Mouse (Mus musculus) liver, embryonic 13.5 days (tissue): Measurements from ENCODE around the gene Vegfa. TPM values are rescaled to one million over a fixed set of nuclear protein-coding genes. Genes with fewer than 3 reads are reported as not detected.
A peak's percentile ranks its signal among the peaks of the same experiment; 100 is the strongest.

Experiments used
- ATAC-seq: fragments of 200-750 bp; cut with Nextera tagmentation; 2 replicates; pipeline ENCODE4 v1.8.0; 2017; ENCODE audit warnings: low read depth, mild to moderate bottlenecking, moderate number of reproducible peaks, moderate library complexity
- DNase-seq: peaks from one replicate; pipeline ENCODE4 v3.0.0; 2022
- H3K27ac ChIP-seq: fragments of 300-500 bp; sonication (generic); 2 replicates; pipeline ENCODE4 v1.5.1; 2015; ENCODE audit warnings: moderate library complexity, mild to moderate bottlenecking, inconsistent platforms
- H3K27me3 ChIP-seq: fragments of 300-500 bp; sonication (generic); 2 replicates; pipeline ENCODE4 v1.6.1; 2015; ENCODE audit warnings: mild to moderate bottlenecking, inconsistent platforms
- H3K36me3 ChIP-seq: fragments of 300-500 bp; sonication (generic); 2 replicates; pipeline ENCODE4 v1.6.1; 2015; ENCODE audit warnings: mild to moderate bottlenecking, inconsistent platforms
- H3K4me1 ChIP-seq: fragments of 300-500 bp; sonication (generic); replicated peaks from 2 replicates; pipeline ENCODE4 v1.6.1; 2015; ENCODE audit warnings: inconsistent platforms
- H3K4me2 ChIP-seq: fragments of 300-500 bp; sonication (generic); 2 replicates; pipeline ENCODE4 v1.6.1; 2015; ENCODE audit warnings: inconsistent platforms, mild to moderate bottlenecking, moderate library complexity
- H3K4me3 ChIP-seq: fragments of 300-500 bp; sonication (generic); replicated peaks from 2 replicates; pipeline ENCODE4 v1.5.1; 2015; ENCODE audit warnings: mild to moderate bottlenecking, inconsistent platforms
- H3K9ac ChIP-seq: fragments of 300-500 bp; sonication (generic); 2 replicates; pipeline ENCODE4 v1.6.1; 2015; ENCODE audit warnings: mild to moderate bottlenecking, inconsistent platforms
- H3K9me3 ChIP-seq: fragments of 300-500 bp; sonication (generic); replicated peaks from 2 replicates; pipeline ENCODE4 v1.6.1; 2016; ENCODE audit warnings: inconsistent platforms
- WGBS: fragments of 180-500 bp; shearing (Covaris S2); methylation state at CpG from one replicate; pipeline ENCODE4 v1.1.7; 2015; ENCODE audit not compliant: insufficient replicate concordance; 5-methylcytosine and 5-hydroxymethylcytosine counted together
- polyA plus RNA-seq: library from polyadenylated mRNA; unstranded; fragments of >200 nt; fragmentation: Nextera tagmentation; extraction: Ambion mirVana; gene quantifications from 2 replicates; pipeline ENCODE4 v1.2.1, GENCODE M21; 2015

The Vegfa gene
- polyA plus RNA-seq, 1 experiment from 2014 or later: 1.2 TPM

DNA sequence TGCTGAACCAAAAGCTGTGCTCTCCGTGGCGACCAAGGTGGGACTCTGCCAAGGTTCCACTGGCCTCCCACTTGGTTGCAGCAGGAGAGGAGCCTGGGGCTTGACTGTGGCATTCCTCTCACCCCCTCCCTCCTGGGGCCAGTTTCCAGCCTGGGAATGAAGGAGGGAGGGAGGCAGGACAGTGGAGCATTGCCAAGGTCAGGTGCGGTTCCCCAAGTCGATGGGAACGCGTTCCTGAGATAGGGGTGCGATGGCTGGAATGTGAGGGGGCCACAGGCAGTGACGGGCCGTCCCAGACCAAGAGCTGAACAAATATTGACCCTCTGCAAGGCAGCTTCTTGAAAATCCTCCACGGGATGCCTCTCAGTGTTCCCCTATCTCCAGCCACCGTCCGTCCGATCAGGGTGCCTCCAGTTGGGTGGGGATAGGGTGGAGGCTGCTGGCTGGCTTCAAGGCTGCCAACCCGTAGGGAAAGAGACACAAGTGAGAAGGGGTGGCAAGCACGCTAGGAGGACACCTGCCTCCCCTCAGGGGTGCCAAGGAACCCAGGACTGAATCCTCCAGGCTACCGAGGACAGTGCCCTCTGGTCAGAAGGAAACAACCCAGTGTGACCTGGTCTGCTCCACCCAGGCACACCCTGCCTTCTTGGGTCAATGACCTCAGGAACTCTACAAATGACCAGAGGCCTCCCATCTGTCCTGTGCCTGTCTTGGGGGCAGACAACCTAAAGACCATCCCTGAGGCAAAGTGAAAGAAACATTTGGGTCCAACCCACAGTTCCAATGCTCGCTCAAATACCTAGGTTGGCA is 61.2 kb downstream of the Vegfa start:
- H3K4me1 ChIP-seq: peaks cover 50% of the 10 kb centered on the region
- peak overlapping the region; percentile 33; the same call in 1 of the 2 replicates for H3K9ac ChIP-seq
- no peaks in the 10 kb centered on the region for H3K9me3 ChIP-seq
- no peaks in the 10 kb centered on the region for H3K36me3 ChIP-seq
- ATAC-seq (peak; percentile 65), DNase-seq (peak; percentile 14)
- H3K27ac ChIP-seq: peak overlapping the region; percentile 48
- no peak overlapping the region for H3K4me3 ChIP-seq
- peak overlapping the region; percentile 43 for H3K4me2 ChIP-seq
- 56% methylated on average over 17 of the region's 17 CpGs for WGBS
- no peaks in the 10 kb centered on the region for H3K27me3 ChIP-seq

GRCm38 (mm10) chr17:45969596-45969995 is 62.6 kb downstream of the Vegfa start:
- no peak for DNase-seq

DNA sequence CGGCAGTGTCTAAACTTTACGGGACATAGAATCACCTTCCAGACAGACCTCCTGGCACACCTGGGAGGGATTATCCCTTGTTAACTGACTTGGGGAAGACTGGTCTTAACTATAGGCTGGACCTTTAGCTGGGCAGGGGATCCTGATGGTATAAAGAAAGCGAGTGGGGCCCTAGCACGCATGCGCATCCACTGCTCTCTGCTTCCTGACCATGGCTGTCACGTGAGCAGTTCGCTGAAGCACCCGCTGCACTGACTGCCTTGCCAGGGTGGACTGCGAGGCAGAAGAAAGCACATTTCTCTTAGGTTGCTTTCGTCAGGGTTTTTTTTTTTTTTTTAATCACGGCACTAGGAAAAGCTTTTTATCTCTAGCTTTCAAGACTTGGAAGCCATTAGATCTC is 63.8 kb downstream of the Vegfa start:
- Histone ChIP-seq H3K36me3 (no peaks in the 10 kb centered on the region), H3K4me1 (peaks cover 42% of the 10 kb centered on the region), H3K9me3 (no peaks in the 10 kb centered on the region), H3K27ac (no peak overlapping the region), H3K27me3 (no peaks in the 10 kb centered on the region), H3K4me3 (no peak overlapping the region), H3K4me2 (no peak overlapping the region), H3K9ac (no peak overlapping the region)
- no peak for DNase-seq
- 75% methylated on average over 11 of the region's 11 CpGs for WGBS
- ATAC-seq: no peak

More at GRCm38 (mm10) chr17:45969596-45969995, 62.6 kb downstream of the Vegfa start:
- Histone ChIP-seq H3K4me1 (peaks cover 52% of the 10 kb centered on the region), H3K4me3 (no peak overlapping the region), H3K27ac (no peak overlapping the region), H3K9ac (no peak overlapping the region), H3K9me3 (no peaks in the 10 kb centered on the region), H3K27me3 (no peaks in the 10 kb centered on the region), H3K36me3 (no peaks in the 10 kb centered on the region), H3K4me2 (no peak overlapping the region)
- WGBS: 66% methylated on average over 8 of the region's 8 CpGs
- ATAC-seq: no peak

Other genes starting within 250 kb of the Vegfa start
- 92.4 and 99.6 TPM in 2 replicates for gene Mrps18a, start 78.6 kb upstream of the Vegfa start, polyA plus RNA-seq
- gene Rsph9, start 111.8 kb upstream of the Vegfa start, polyA plus RNA-seq: 0.72 and 0.96 TPM in 2 replicates
- gene Mad2l1bp, start 121.2 kb upstream of the Vegfa start, polyA plus RNA-seq: 44.4 and 46.9 TPM in 2 replicates
- gene Gtpbp2, start 128.7 kb upstream of the Vegfa start, polyA plus RNA-seq: 25.7 and 27.0 TPM in 2 replicates
- gene Polh, start 170.3 kb upstream of the Vegfa start, polyA plus RNA-seq: 19.0 and 23.9 TPM in 2 replicates
- 19.0 and 23.5 TPM in 2 replicates for gene Xpo5, start 170.4 kb upstream of the Vegfa start, polyA plus RNA-seq
- 49.0 and 49.9 TPM in 2 replicates for gene Polr1c, start 215.7 kb upstream of the Vegfa start, polyA plus RNA-seq
- gene Yipf3, start 215.7 kb upstream of the Vegfa start, polyA plus RNA-seq: 39.8 and 41.8 TPM in 2 replicates
- 0.06 and 0.10 TPM in 2 replicates for gene Lrrc73, start 221.2 kb upstream of the Vegfa start, polyA plus RNA-seq